Mouse (Mus musculus) hindbrain, embryonic 11.5 days (tissue): ENCODE results near the gene Fbxo24. TPM values are rescaled to one million over a fixed set of nuclear protein-coding genes. Genes with fewer than 3 reads are reported as not detected.

Experiments used
- ATAC-seq: fragments of 200-750 bp; cut with Nextera tagmentation; 2 replicates; pipeline ENCODE4 v1.8.0; 2017; ENCODE audit warnings: mild to moderate bottlenecking, moderate TSS enrichment, moderate library complexity; ENCODE audit not compliant: low FRiP score
- DNase-seq: peaks from one replicate; pipeline ENCODE4 v3.0.0-alpha.2; 2015; ENCODE audit warnings: low spot score
- H3K27ac ChIP-seq: fragments of 300-500 bp; sonication (generic); 2 replicates; pipeline ENCODE4 v1.5.1; 2014; ENCODE audit warnings: mild to moderate bottlenecking, low read depth, low read length
- H3K27me3 ChIP-seq: fragments of 300-500 bp; sonication (generic); 2 replicates; pipeline ENCODE4 v1.6.1; 2014; ENCODE audit warnings: mild to moderate bottlenecking, low read length, moderate library complexity, mixed read lengths; ENCODE audit not compliant: control insufficient read depth, insufficient read depth
- H3K36me3 ChIP-seq: fragments of 300-500 bp; sonication (generic); 2 replicates; pipeline ENCODE4 v1.6.1; 2014; ENCODE audit warnings: mild to moderate bottlenecking, low read length, moderate library complexity, mixed read lengths; ENCODE audit not compliant: control insufficient read depth, insufficient read depth
- H3K4me1 ChIP-seq: fragments of 300-500 bp; sonication (generic); replicated peaks from 2 replicates; pipeline ENCODE4 v1.6.1; 2014; ENCODE audit warnings: low read length, mixed read lengths; ENCODE audit not compliant: control insufficient read depth, insufficient read depth
- H3K4me2 ChIP-seq: fragments of 300-500 bp; sonication (generic); replicated peaks from 2 replicates; pipeline ENCODE4 v1.6.1; 2014; ENCODE audit warnings: mild to moderate bottlenecking, low read depth, low read length
- H3K4me3 ChIP-seq: fragments of 300-500 bp; sonication (generic); 2 replicates; pipeline ENCODE4 v1.5.1; 2014; ENCODE audit warnings: low read depth, low read length
- H3K9ac ChIP-seq: fragments of 300-500 bp; sonication (generic); 2 replicates; pipeline ENCODE4 v1.6.1; 2014; ENCODE audit warnings: low read depth, low read length
- H3K9me3 ChIP-seq: fragments of 300-500 bp; sonication (generic); 2 replicates; pipeline ENCODE4 v1.6.1; 2016; ENCODE audit warnings: low read length; ENCODE audit not compliant: control insufficient read depth
- WGBS: fragments of 180-500 bp; shearing (Covaris S2); extraction: QIAGEN DNeasy Blood & Tissue Kit; methylation state at CpG from one replicate; pipeline ENCODE4 v1.1.7; 2014; 5-methylcytosine and 5-hydroxymethylcytosine counted together
- polyA plus RNA-seq: library from polyadenylated mRNA; unstranded; fragments of >200 nt; fragmentation: Nextera tagmentation; extraction: Ambion mirVana; gene quantifications from 2 replicates; pipeline ENCODE4 v1.2.1, GENCODE M21; 2014

Fbxo24 gene
- polyA plus RNA-seq, 1 experiment from 2014 or later, result 0.15 TPM

- H3K27ac ChIP-seq, result no peak overlapping the region
- WGBS, result 76% methylated on average over 9 of the region's 9 CpGs
- no peak for ATAC-seq
Measured at GRCm38 (mm10) chr5:137647827-137648601, 19.2 kb upstream of the Fbxo24 start.

GRCm38 (mm10) chr5:137645652-137646091 is 16.9 kb upstream of the Fbxo24 start, which contains the start of gene Irs3:
TSS of gene Irs3 (minus strand) at chr5:137645714.
- Histone ChIP-seq H3K9ac (no peak within 1 kb of the TSS), H3K9me3 (no peaks in the 10 kb centered on the region), H3K27me3 (peaks cover 28% of the 10 kb centered on the region), H3K4me2 (peak within 1 kb of the TSS; percentile 24), H3K4me3 (peak within 1 kb of the TSS; percentile 19), H3K36me3 (peaks cover 4% of the 10 kb centered on the region; the same call in 1 of the 2 replicates), H3K27ac (no peak within 1 kb of the TSS), H3K4me1 (no peaks in the 10 kb centered on the region; the same call in 1 of the 2 replicates)
- ATAC-seq (no peak), DNase-seq (no peak)
- 13% methylated on average over 11 of the region's 11 CpGs for WGBS

More at GRCm38 (mm10) chr5:137647827-137648601, 19.2 kb upstream of the Fbxo24 start:
- Histone ChIP-seq H3K4me3 (no peak overlapping the region), H3K27me3 (peaks cover 28% of the 10 kb centered on the region), H3K9ac (no peak overlapping the region), H3K36me3 (no peaks in the 10 kb centered on the region), H3K4me2 (no peak overlapping the region), H3K4me1 (no peaks in the 10 kb centered on the region; the same call in 1 of the 2 replicates), H3K9me3 (no peaks in the 10 kb centered on the region)
- no peak for DNase-seq

GRCm38 (mm10) chr5:137645091-137645651 is 16.4 kb upstream of the Fbxo24 start:
- WGBS, result 4% methylated on average over 44 of the region's 44 CpGs
- ATAC-seq (no peak), DNase-seq (peak; percentile 46)
- H3K27ac ChIP-seq, result no peak overlapping the region
- peak overlapping the region; percentile 24 for H3K4me2 ChIP-seq
- H3K36me3 ChIP-seq, result peaks cover 6% of the 10 kb centered on the region
- H3K4me1 ChIP-seq, result no peaks in the 10 kb centered on the region; the same call in 1 of the 2 replicates
- H3K27me3 ChIP-seq, result peaks cover 28% of the 10 kb centered on the region
- H3K4me3 ChIP-seq, result peak overlapping the region; percentile 19
- H3K9ac ChIP-seq, result no peak overlapping the region
- no peaks in the 10 kb centered on the region for H3K9me3 ChIP-seq

DNA sequence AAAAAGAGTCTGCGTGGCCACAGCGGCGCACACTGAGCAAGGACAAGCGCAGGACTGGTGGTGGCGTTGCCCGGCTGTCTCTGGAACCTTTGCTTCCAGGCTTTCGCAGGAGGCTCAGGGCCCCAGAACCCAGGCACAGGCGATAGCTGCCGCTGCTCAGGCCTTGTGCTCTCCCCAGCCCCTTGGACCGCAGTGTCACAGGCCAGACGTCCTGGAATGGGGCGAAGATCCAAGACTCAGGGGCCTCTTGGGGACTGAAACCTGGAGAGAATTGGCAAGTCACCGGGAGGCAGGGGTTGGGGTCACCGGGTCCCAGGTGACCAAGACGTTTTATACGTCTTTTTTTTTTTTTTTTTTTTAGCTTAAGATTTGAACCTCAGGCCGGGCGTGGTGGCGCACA is 15.7 kb upstream of the Fbxo24 start:
- no peaks in the 10 kb centered on the region for H3K9me3 ChIP-seq
- H3K27ac ChIP-seq, result no peak overlapping the region
- WGBS, result 54% methylated on average over 19 of the region's 19 CpGs
- H3K36me3 ChIP-seq, result peaks cover 12% of the 10 kb centered on the region
- ATAC-seq, result no peak
- no peaks in the 10 kb centered on the region for H3K4me1 ChIP-seq
- H3K27me3 ChIP-seq, result peaks cover 28% of the 10 kb centered on the region
- no peak overlapping the region for H3K4me2 ChIP-seq
- no peak overlapping the region for H3K9ac ChIP-seq
- H3K4me3 ChIP-seq, result no peak overlapping the region
- DNase-seq, result no peak

DNA sequence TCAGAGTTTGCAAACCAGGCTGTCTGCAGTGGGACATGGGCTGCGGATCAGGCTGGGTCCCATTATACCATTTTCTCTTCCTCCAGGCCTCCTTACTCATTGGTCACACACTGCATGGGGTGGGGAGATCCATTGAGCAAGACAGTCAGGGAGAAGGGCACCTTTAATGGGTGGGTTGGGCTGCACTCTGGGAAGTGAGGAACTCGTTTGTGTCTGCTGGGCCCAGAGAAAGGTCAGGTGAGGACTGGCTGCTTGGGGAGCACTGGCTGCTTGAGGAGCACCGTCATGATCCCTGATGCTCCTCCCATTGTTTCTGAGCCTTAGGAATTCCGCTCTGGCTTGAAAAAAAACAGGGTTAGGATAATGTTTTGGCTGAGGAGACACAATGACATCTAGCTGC is 14.1 kb upstream of the Fbxo24 start:
- 62% methylated on average over 4 of the region's 4 CpGs for WGBS
- no peak overlapping the region for H3K9ac ChIP-seq
- no peak overlapping the region for H3K4me2 ChIP-seq
- H3K27me3 ChIP-seq, result peaks cover 28% of the 10 kb centered on the region
- DNase-seq (no peak), ATAC-seq (no peak)
- H3K9me3 ChIP-seq, result no peaks in the 10 kb centered on the region
- H3K36me3 ChIP-seq, result peaks cover 17% of the 10 kb centered on the region
- no peak overlapping the region for H3K4me3 ChIP-seq
- no peak overlapping the region for H3K27ac ChIP-seq
- H3K4me1 ChIP-seq, result no peaks in the 10 kb centered on the region

DNA sequence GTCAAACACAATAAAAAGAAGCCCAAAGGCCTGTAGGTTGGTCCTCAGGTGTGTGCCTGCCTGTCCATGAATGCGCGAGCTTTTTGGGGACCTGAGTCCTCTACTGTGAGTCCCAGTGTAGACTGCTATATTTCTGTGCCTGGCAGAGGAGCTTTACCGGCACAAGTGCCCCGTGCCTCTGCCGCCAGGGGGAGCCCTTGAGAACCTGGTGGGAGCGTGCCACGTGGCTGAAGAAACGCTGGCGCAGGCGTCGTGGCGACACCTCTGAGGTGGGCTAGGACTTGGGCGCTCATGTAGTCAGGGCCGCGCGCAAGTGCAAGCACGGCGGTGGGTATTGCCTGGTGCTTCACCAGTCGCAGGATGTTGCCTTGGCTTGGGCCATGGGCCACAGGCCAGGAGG is 12.3 kb upstream of the Fbxo24 start, which contains the start of gene Sap25:
Sap25 (plus strand) TSS at position 281 of the 400 bp plus-strand sequence.
- no peaks in the 10 kb centered on the region for H3K4me1 ChIP-seq
- no peak within 1 kb of the TSS for H3K27ac ChIP-seq
- ATAC-seq (no peak), DNase-seq (no peak)
- H3K4me3 ChIP-seq, result no peak within 1 kb of the TSS
- H3K4me2 ChIP-seq, result no peak within 1 kb of the TSS
- no peaks in the 10 kb centered on the region for H3K9me3 ChIP-seq
- H3K9ac ChIP-seq, result no peak within 1 kb of the TSS
- peaks cover 19% of the 10 kb centered on the region for H3K36me3 ChIP-seq
- WGBS, result 89% methylated on average over 19 of the region's 19 CpGs
- H3K27me3 ChIP-seq, result peaks cover 26% of the 10 kb centered on the region

- H3K4me1 ChIP-seq, result no peaks in the 10 kb centered on the region
- H3K4me3 ChIP-seq, result no peak overlapping the region
- peaks cover 10% of the 10 kb centered on the region for H3K27me3 ChIP-seq
- H3K36me3 ChIP-seq, result peaks cover 21% of the 10 kb centered on the region
- H3K9me3 ChIP-seq, result no peaks in the 10 kb centered on the region
- no peak for DNase-seq
- no peak for ATAC-seq
- WGBS, result 85% methylated on average over 7 of the region's 7 CpGs
- no peak overlapping the region for H3K4me2 ChIP-seq
- H3K27ac ChIP-seq, result no peak overlapping the region
- H3K9ac ChIP-seq, result no peak overlapping the region
Measured at GRCm38 (mm10) chr5:137639472-137639871, 10.7 kb upstream of the Fbxo24 start.

DNA sequence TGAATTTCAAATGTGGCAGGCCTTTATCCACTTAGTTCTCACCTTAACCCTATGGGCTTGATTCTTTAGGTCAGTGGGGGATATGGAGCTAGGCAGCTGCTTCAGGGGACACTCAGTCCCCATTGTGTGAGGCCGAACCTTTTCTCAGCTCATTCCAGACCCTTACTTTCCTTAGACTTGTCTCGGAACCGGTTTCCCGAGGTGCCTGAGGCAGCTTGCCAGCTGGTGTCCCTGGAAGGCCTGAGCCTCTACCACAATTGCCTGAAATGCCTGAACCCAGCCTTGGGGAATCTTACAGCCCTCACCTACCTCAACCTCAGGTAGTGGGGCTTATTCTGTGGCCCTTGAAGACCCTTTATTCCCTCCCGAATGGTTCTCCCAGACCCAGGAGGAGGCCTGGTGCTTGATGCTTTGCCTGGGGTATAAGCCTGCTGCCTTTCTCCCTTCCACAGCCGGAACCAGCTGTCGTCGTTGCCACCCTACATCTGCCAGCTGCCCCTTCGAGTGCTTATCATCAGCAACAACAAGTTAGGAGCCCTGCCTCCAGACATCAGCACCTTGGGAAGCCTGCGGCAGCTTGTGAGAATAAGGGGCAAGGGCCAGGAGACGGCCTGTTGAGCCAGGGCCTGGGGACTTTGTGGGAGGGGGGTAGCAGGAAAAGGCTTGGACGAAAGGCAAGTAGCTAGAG is 4.7 kb upstream of the Fbxo24 start:
- Histone ChIP-seq H3K4me2 (no peak overlapping the region), H3K9me3 (no peaks in the 10 kb centered on the region), H3K4me1 (peaks cover 14% of the 10 kb centered on the region), H3K9ac (no peak overlapping the region), H3K4me3 (no peak overlapping the region), H3K36me3 (peaks cover 5% of the 10 kb centered on the region), H3K27ac (no peak overlapping the region), H3K27me3 (no peaks in the 10 kb centered on the region)
- 83% methylated on average over 12 of the region's 12 CpGs for WGBS
- no peak for DNase-seq
- ATAC-seq, result no peak
